Mouse (Mus musculus) hematopoietic multipotent progenitor cell, adult 10-12 weeks (in vitro differentiated cells): ENCODE results near the gene Mob3c. TPM values are rescaled to one million over a fixed set of nuclear protein-coding genes. Genes with fewer than 3 reads are reported as not detected.

Source experiments
- polyA plus RNA-seq: library from polyadenylated mRNA; stranded (reverse); fragments of >175 nt; gene quantifications from 2 replicates; pipeline ENCODE4 v1.2.3, GENCODE M21; 2012; ENCODE audit warnings: low replicate concordance

The Mob3c gene
- polyA plus RNA-seq: 15.2 and 42.6 TPM in 2 replicates

GRCm38 (mm10) chr4:115827888-115828571, at the start of gene Mob3c:
Gene Mob3c, plus strand, starts transcription at chr4:115828092.

DNA sequence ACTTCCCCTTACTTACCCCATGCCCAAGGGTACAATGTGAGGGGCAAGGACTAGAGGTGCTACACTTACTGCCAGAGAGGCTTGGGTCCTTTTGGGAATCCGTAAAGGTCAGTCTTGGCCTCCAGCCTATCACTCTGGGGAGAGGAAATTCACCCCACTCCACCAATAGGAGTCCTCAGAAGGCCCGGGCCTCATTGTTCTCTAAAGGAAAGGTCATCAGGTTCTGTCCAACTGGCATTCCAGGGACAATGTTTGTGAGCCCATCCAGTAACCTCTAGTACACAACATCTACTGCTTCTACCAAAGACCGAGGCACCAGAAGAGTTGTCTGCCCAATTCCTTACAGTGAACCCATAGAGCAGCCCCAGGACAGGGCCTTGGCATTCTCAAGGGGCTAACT, 47.0 kb upstream of the Mob3c start, which contains the start of gene Tex38:
TSS of gene Tex38 (minus strand) at position 101 of the 400 bp plus-strand sequence.

DNA sequence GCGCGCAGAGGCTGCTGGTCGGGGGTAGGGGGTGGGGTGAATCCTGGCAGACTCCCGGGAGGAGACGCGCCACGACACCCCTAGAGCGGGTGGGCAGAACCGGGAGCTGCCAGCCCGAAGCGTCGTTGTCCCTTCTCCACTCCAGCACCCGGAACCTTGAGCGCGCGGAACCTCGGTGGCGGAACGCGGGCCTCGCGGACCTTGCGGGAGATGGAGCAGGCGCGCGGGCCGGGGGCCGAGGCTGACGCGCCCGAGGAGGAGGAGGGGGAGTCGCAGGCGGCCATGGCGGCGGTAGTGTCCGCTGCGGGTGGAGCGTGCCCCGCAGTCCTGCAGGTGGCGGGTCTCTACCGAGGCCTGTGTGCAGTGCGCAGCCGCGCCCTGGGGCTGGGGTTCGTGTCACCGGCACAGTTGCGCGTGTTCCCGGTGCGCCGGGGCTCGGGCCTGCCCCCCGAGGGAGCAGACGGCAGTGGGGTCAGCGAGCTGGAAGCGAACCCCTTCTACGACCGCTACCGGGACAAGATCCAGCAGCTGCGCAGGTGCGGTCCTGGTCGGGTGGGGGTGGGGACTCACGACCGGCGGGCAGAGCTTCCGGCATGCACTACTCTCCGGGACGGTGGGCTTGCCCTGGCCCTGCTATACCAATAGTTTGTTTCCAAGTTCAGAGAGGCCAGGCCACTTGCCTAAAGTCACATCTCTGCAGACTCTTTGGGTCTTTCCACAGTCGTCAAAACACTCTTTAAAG, 43.0 kb upstream of the Mob3c start, which contains the start of gene Atpaf1:
TSS of gene Atpaf1 (plus strand) at position 44 of the 742 bp plus-strand sequence.

DNA sequence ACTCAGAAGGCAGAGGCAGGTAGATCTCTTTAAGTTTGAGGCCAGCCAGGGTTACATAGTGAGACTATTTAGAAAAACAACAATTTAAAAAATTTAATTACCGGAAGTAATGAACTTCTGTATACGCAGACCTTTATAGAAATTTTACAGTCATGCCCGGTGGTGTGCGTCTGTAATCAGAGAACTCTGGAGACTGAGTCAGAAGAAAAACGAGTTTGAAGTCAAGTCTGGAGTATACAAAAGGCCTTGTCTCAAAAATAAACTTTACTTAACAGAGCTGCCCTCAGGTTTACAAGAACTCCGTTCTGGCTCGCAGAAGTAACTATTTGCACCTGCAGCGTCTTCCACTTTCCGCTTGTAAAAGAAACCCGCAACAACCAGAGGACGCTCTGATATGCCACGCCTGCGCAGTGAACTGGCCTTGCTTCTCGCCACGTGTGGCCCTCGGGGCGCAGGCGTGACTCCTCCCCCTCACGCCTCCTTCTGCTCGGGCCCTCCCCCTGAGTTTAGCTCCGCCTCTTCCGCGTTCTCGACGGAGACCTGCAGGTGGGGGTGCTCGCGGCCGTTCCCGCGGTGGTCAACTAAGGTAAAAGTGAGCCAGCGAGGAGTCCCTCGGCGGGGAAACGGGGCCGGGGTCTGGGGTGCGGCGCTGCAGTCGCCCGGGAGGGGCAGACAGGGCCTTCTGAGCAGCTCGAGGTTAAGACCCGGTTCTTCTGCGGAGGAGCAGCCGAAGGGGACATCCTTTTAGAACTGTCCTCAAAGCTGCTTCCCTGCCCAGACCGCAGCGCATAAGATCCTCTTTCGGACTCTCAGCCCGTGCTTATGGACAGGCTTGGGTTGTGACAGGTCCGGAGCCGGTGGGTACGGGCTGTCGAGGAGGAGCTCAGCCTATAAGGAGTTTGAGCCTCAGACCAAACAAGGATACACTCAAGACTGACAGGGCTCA, 11.1 kb downstream of the Mob3c start, which contains the start of gene Mknk1:
TSS of gene Mknk1 (plus strand) at position 503 of the 946 bp plus-strand sequence.

DNA sequence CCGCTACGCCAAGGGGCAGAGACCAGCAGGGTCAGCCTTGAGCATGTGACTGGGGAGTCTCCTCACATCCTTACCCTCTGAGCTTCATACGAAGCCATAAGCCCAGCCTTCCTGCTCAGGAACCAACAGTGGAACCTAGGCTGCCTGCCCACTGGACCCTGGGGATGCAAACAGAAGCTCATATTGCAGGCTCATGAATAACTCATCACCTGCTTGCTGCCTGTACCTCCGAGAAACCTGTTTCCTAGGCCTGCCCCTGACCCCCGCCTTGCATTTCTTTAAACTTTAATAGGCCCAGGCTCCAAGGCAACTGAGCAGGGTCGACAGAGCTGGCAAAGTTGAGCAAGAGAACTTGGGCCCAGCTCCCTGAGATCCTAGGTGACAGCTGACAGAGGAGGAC, 56.1 kb downstream of the Mob3c start, which contains the start of gene Kncn:
TSS of gene Kncn (plus strand) at position 379 of the 400 bp plus-strand sequence.

Other genes with a start within 250 kb of the Mob3c start
- gene Cyp4a32, start 227.1 kb upstream of the Mob3c start, polyA plus RNA-seq: not detected in 2 replicates
- 0.30 TPM in 1 of 2 replicates, not detected in the other for gene Cyp4b1, start 180.4 kb upstream of the Mob3c start, polyA plus RNA-seq
- 22.1 and 24.4 TPM in 2 replicates for gene Efcab14, start 90.3 kb upstream of the Mob3c start, polyA plus RNA-seq
- not detected in 2 replicates for gene Tex38, start 47.1 kb upstream of the Mob3c start, polyA plus RNA-seq
- gene Atpaf1, start 43.3 kb upstream of the Mob3c start, polyA plus RNA-seq: 9.7 and 23.2 TPM in 2 replicates
- gene Mknk1, start 11.1 kb downstream of the Mob3c start, polyA plus RNA-seq: 37.9 and 53.2 TPM in 2 replicates
- gene Kncn, start 56.3 kb downstream of the Mob3c start, polyA plus RNA-seq: not detected in 2 replicates
- not detected in 2 replicates for gene 6430628N08Rik, start 62.6 kb downstream of the Mob3c start, polyA plus RNA-seq
- 0.04 TPM in 1 of 2 replicates, not detected in the other for gene Dmbx1, start 111.8 kb downstream of the Mob3c start, polyA plus RNA-seq
- 38.6 and 41.0 TPM in 2 replicates for gene Faah, start 189.8 kb downstream of the Mob3c start, polyA plus RNA-seq
- 0.69 and 1.3 TPM in 2 replicates for gene Nsun4, start 225.8 kb downstream of the Mob3c start, polyA plus RNA-seq
- gene Uqcrh, start 247.0 kb downstream of the Mob3c start, polyA plus RNA-seq: 36.9 and 46.0 TPM in 2 replicates
- 14.2 and 26.6 TPM in 2 replicates for gene Lrrc41, start 247.2 kb downstream of the Mob3c start, polyA plus RNA-seq